ENCODE assay signal across 25 mouse cellular contexts in the genomic region with DNA sequence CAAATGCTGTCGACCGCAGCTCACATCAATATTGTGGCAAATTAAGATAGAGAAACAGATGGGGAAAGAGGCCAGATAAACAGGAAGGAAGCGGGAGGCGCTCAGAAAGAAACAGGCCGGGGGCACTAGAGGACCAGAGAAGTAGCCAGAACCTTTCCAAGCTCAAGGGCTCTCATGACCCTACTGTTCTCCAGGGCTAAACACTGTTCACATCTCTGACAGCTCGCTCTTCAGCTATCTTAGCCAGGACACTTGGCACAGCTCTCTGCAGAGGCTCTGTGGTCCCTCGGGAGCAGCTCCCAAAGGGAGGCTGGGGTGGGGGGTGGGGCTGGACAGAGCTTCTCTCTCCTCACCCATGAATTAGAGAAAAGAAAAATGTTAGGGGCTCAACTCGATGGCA. TPM values are rescaled to one million over a fixed set of nuclear protein-coding genes. Genes with fewer than 3 reads are reported as not detected.
DNase-seq lines count a peak whose midpoint lies in the region; ATAC-seq and TF ChIP-seq lines count a peak whose summit lies in the region.
"Had no signal": no experiment of that assay in that cellular context is flagged by ENCODE, and none has a peak within 500 bp of the region (broad histone marks: within the 10 kb centered on the region; RNA-seq: fewer than 3 reads in every experiment).

No protein-coding gene starts in this region.

- H3K4me2 ChIP-seq in lung, embryonic 15.5 days: no peak overlapping the region
- no peak overlapping the region for H3K4me2 ChIP-seq in intestine, postnatal 0 days (replicated peaks; ENCODE audit: low read depth)
- no peak overlapping the region for H3K4me2 ChIP-seq in hindbrain, embryonic 13.5 days
- H3K4me2 ChIP-seq: embryonic facial prominence, embryonic 15.5 days; limb, embryonic 13.5 days; liver, embryonic 12.5 days; neural tube, embryonic 12.5 days had no signal

- H3K27me3 ChIP-seq in lung, embryonic 15.5 days: peaks cover under 1% of the 10 kb centered on the region; the same call in 1 of the 2 replicates
- no peaks in the 10 kb centered on the region for H3K27me3 ChIP-seq in intestine, postnatal 0 days (replicated peaks; ENCODE audit: control insufficient read depth, insufficient read depth, low read length)
- peaks cover 6% of the 10 kb centered on the region; the same call in 1 of the 2 replicates for H3K27me3 ChIP-seq in hindbrain, embryonic 13.5 days
- H3K27me3 ChIP-seq: embryonic facial prominence, embryonic 15.5 days had no signal

- H3K36me3 ChIP-seq in lung, embryonic 15.5 days: peaks cover 47% of the 10 kb centered on the region
- H3K36me3 ChIP-seq in intestine, postnatal 0 days (ENCODE audit: control insufficient read depth, insufficient read depth): peaks cover 51% of the 10 kb centered on the region
- peaks cover 84% of the 10 kb centered on the region for H3K36me3 ChIP-seq in hindbrain, embryonic 13.5 days

- peaks cover 11% of the 10 kb centered on the region for H3K4me1 ChIP-seq in lung, embryonic 15.5 days
- 0 out of 2 replicates have a peak, but pooled peaks cover 4% of the 10 kb centered on the region for H3K4me1 ChIP-seq in intestine, postnatal 0 days (replicated peaks; ENCODE audit: control insufficient read depth, insufficient read depth, low read length)
- H3K4me1 ChIP-seq in hindbrain, embryonic 13.5 days (replicated peaks): peaks cover 7% of the 10 kb centered on the region; the same call in 1 of the 2 replicates
- H3K4me1 ChIP-seq: limb, embryonic 13.5 days; neural tube, embryonic 12.5 days had no signal

- DNase-seq in kidney, adult 9 months: peak; percentile 29
- DNase-seq in kidney, postnatal 10 days: no peak
- no peak for DNase-seq in lung, postnatal 14 days
- DNase-seq in right cerebral cortex, postnatal 36 days (ENCODE audit: low spot score in 2 of 2): no peak
- DNase-seq: adrenal gland, postnatal 36 days; cerebellum, adult 9-11 months; gastrocnemius, adult 2 months; midbrain, embryonic 14.5 days; right cerebral cortex, postnatal 25 days; thymus, adult 2 months; thymus, postnatal 4 days had no signal

- no peak for TF ChIP-seq CTCF in intestine, postnatal 0 days (IDR thresholded peaks at IDR 0.05; ENCODE audit: low read depth)

- 50% methylated on average over 8 of the region's 8 CpGs for WGBS in lung, embryonic 15.5 days
- 69% methylated on average over 8 of the region's 8 CpGs for WGBS in intestine, postnatal 0 days
- 86% methylated on average over 8 of the region's 8 CpGs for WGBS in hindbrain, embryonic 13.5 days

- no peaks in the 10 kb centered on the region for H3K9me3 ChIP-seq in lung, embryonic 15.5 days
- H3K9me3 ChIP-seq in intestine, postnatal 0 days (ENCODE audit: control insufficient read depth): no peaks in the 10 kb centered on the region
- no peaks in the 10 kb centered on the region for H3K9me3 ChIP-seq in hindbrain, embryonic 13.5 days
- H3K9me3 ChIP-seq: embryonic facial prominence, embryonic 15.5 days; heart, embryonic 10.5 days; limb, embryonic 13.5 days; liver, embryonic 12.5 days; megakaryocyte, embryonic 14.5 days; neural tube, embryonic 12.5 days had no signal

- H3K4me3 ChIP-seq in lung, embryonic 15.5 days: no peak overlapping the region
- no peak overlapping the region for H3K4me3 ChIP-seq in intestine, postnatal 0 days (ENCODE audit: low read depth, low read length)
- H3K4me3 ChIP-seq in hindbrain, embryonic 13.5 days: no peak overlapping the region
- H3K4me3 ChIP-seq: embryonic facial prominence, embryonic 15.5 days; gastrocnemius, adult 2 months; heart, embryonic 10.5 days; limb, embryonic 13.5 days; liver, embryonic 12.5 days; megakaryocyte, embryonic 14.5 days; neural tube, embryonic 12.5 days had no signal

- ATAC-seq in lung, embryonic 15.5 days (ENCODE audit: borderline replicate concordance, extremely low read depth, low FRiP score, low TSS enrichment): no peak
- no peak for ATAC-seq in intestine, postnatal 0 days
- ATAC-seq in hindbrain, embryonic 13.5 days (ENCODE audit: low FRiP score): no peak
- ATAC-seq: CD4-positive, CD25-positive, alpha-beta regulatory T cell, adult 4 months; forebrain, embryonic 14.5 days; hindbrain, embryonic 16.5 days; liver, embryonic 12.5 days had no signal

- H3K9ac ChIP-seq in lung, embryonic 15.5 days: no peak overlapping the region
- no peak overlapping the region for H3K9ac ChIP-seq in intestine, postnatal 0 days (ENCODE audit: low read depth, low read length)
- H3K9ac ChIP-seq in hindbrain, embryonic 13.5 days: no peak overlapping the region
- H3K9ac ChIP-seq: embryonic facial prominence, embryonic 15.5 days; limb, embryonic 13.5 days; liver, embryonic 12.5 days; neural tube, embryonic 12.5 days had no signal

- peak overlapping the region; percentile 22; the same call in 1 of the 2 replicates for H3K27ac ChIP-seq in lung, embryonic 15.5 days
- H3K27ac ChIP-seq in intestine, postnatal 0 days (ENCODE audit: low read depth, low read length): peak overlapping the region; percentile 11
- H3K27ac ChIP-seq in hindbrain, embryonic 13.5 days: no peak overlapping the region
- H3K27ac ChIP-seq: embryonic facial prominence, embryonic 15.5 days; gastrocnemius, adult 2 months; heart, embryonic 10.5 days; limb, embryonic 13.5 days; liver, embryonic 12.5 days; neural tube, embryonic 12.5 days had no signal

RNA-seq across cellular contexts. Expression of a gene that starts 9.8 kb away (rescaled TPM):
- polyA plus RNA-seq in lung, embryonic 15.5 days (2015; fragmentation: Nextera tagmentation; extraction: Ambion mirVana): 0.07 and 0.24 TPM in 2 replicates
- 0.10 and 0.29 TPM in 2 replicates for polyA plus RNA-seq in intestine, postnatal 0 days (2015; fragmentation: Nextera tagmentation; extraction: Ambion mirVana)
- polyA plus RNA-seq in hindbrain, embryonic 13.5 days (2015; fragmentation: Nextera tagmentation; extraction: Ambion mirVana): 0.27 and 0.56 TPM in 2 replicates
- polyA plus RNA-seq: CD4-positive, CD25-positive, alpha-beta regulatory T cell, adult 4 months; frontal cortex, adult 2 months; liver, embryonic 12.5 days; spleen, adult 2 months had no signal

RNA-seq across cellular contexts. Expression of a gene that starts 16.5 kb away (rescaled TPM):
- 58.4 and 63.5 TPM in 2 replicates for polyA plus RNA-seq in lung, embryonic 15.5 days (2015; fragmentation: Nextera tagmentation; extraction: Ambion mirVana)
- polyA plus RNA-seq in intestine, postnatal 0 days (2015; fragmentation: Nextera tagmentation; extraction: Ambion mirVana): 44.6 and 49.2 TPM in 2 replicates
- polyA plus RNA-seq in hindbrain, embryonic 13.5 days (2015; fragmentation: Nextera tagmentation; extraction: Ambion mirVana): 94.4 and 97.5 TPM in 2 replicates

RNA-seq across cellular contexts. Expression of a gene that starts 16.5 kb away (rescaled TPM):
- polyA plus RNA-seq in lung, embryonic 15.5 days (2015; fragmentation: Nextera tagmentation; extraction: Ambion mirVana): 89.8 and 95.4 TPM in 2 replicates
- polyA plus RNA-seq in intestine, postnatal 0 days (2015; fragmentation: Nextera tagmentation; extraction: Ambion mirVana): 45.2 and 48.7 TPM in 2 replicates
- polyA plus RNA-seq in hindbrain, embryonic 13.5 days (2015; fragmentation: Nextera tagmentation; extraction: Ambion mirVana): 63.7 and 64.4 TPM in 2 replicates

RNA-seq across cellular contexts. Expression of a gene that starts 44.6 kb away (rescaled TPM):
- polyA plus RNA-seq in lung, embryonic 15.5 days (2015; fragmentation: Nextera tagmentation; extraction: Ambion mirVana): 21.1 and 21.2 TPM in 2 replicates
- 0.09 TPM in 1 of 2 replicates, not detected in the other for polyA plus RNA-seq in intestine, postnatal 0 days (2015; fragmentation: Nextera tagmentation; extraction: Ambion mirVana)
- polyA plus RNA-seq in hindbrain, embryonic 13.5 days (2015; fragmentation: Nextera tagmentation; extraction: Ambion mirVana): 14.2 and 24.3 TPM in 2 replicates
- polyA plus RNA-seq: CD4-positive, CD25-positive, alpha-beta regulatory T cell, adult 4 months had no signal

RNA-seq across cellular contexts. Expression of a gene that starts 52.7 kb away (rescaled TPM):
- polyA plus RNA-seq in lung, embryonic 15.5 days (2015; fragmentation: Nextera tagmentation; extraction: Ambion mirVana): 5.8 and 6.4 TPM in 2 replicates
- 1.2 and 1.3 TPM in 2 replicates for polyA plus RNA-seq in intestine, postnatal 0 days (2015; fragmentation: Nextera tagmentation; extraction: Ambion mirVana)
- 0.35 and 0.43 TPM in 2 replicates for polyA plus RNA-seq in hindbrain, embryonic 13.5 days (2015; fragmentation: Nextera tagmentation; extraction: Ambion mirVana)
- polyA plus RNA-seq: CD4-positive, CD25-positive, alpha-beta regulatory T cell, adult 4 months had no signal
